11 mouse cellular contexts compared by ENCODE assay signal in genomic region chr12:107961843-107962242, GRCm38 (mm10). TPM values are rescaled to one million over a fixed set of nuclear protein-coding genes. Genes with fewer than 3 reads are reported as not detected.
A peak's percentile ranks its signal among the peaks of the same experiment; 100 is the strongest.
DNase-seq lines count a peak whose midpoint lies in the region; ATAC-seq lines count a peak whose summit lies in the region.
"Had no signal": no experiment of that assay in that cellular context is flagged by ENCODE, and none has a peak within 500 bp of the region (broad histone marks: within the 10 kb centered on the region; RNA-seq: fewer than 3 reads in every experiment).

No protein-coding gene starts in this region.

- ATAC-seq in hindbrain, embryonic 15.5 days (ENCODE audit: low FRiP score, low read depth) = no peak
- ATAC-seq in CD4-positive, CD25-positive, alpha-beta regulatory T cell, adult 4 months = peak; percentile 24
- ATAC-seq in embryonic facial prominence, embryonic 15.5 days (ENCODE audit: insufficient number of reproducible peaks, low FRiP score, low TSS enrichment, low read depth) = no peak
- no peak for ATAC-seq in limb, embryonic 15.5 days (ENCODE audit: insufficient number of reproducible peaks, low FRiP score, low TSS enrichment, low read depth)

- no peak overlapping the region for H3K4me2 ChIP-seq in hindbrain, embryonic 15.5 days
- peak overlapping the region; percentile 35 for H3K4me2 ChIP-seq in embryonic facial prominence, embryonic 15.5 days (replicated peaks)
- H3K4me2 ChIP-seq in limb, embryonic 15.5 days = peak overlapping the region; percentile 35; the same call in 1 of the 2 replicates
- H3K4me2 ChIP-seq: lung, embryonic 15.5 days had no signal

- H3K27ac ChIP-seq in hindbrain, embryonic 15.5 days (replicated peaks) = 0 out of 2 replicates have a peak overlapping the region, but pooled peaks have one; percentile 10
- no peak overlapping the region for H3K27ac ChIP-seq in hindbrain, embryonic 10.5 days
- H3K27ac ChIP-seq in embryonic facial prominence, embryonic 15.5 days (replicated peaks) = peak overlapping the region; percentile 73
- peak overlapping the region; percentile 75 for H3K27ac ChIP-seq in limb, embryonic 15.5 days
- H3K27ac ChIP-seq: lung, embryonic 15.5 days had no signal

- 46% methylated on average over 15 of the region's 15 CpGs for WGBS in hindbrain, embryonic 15.5 days
- 90% methylated on average over 15 of the region's 15 CpGs for WGBS in hindbrain, embryonic 10.5 days
- WGBS in embryonic facial prominence, embryonic 15.5 days = 28% methylated on average over 15 of the region's 15 CpGs
- 31% methylated on average over 15 of the region's 15 CpGs for WGBS in limb, embryonic 15.5 days

- H3K36me3 ChIP-seq in hindbrain, embryonic 15.5 days = no peaks in the 10 kb centered on the region
- no peaks in the 10 kb centered on the region for H3K36me3 ChIP-seq in hindbrain, embryonic 10.5 days
- no peaks in the 10 kb centered on the region for H3K36me3 ChIP-seq in embryonic facial prominence, embryonic 15.5 days
- no peaks in the 10 kb centered on the region for H3K36me3 ChIP-seq in limb, embryonic 15.5 days
- H3K36me3 ChIP-seq: lung, embryonic 15.5 days had no signal

- H3K9me3 ChIP-seq in hindbrain, embryonic 15.5 days = no peaks in the 10 kb centered on the region
- H3K9me3 ChIP-seq in hindbrain, embryonic 10.5 days = no peaks in the 10 kb centered on the region
- H3K9me3 ChIP-seq in embryonic facial prominence, embryonic 15.5 days (replicated peaks) = no peaks in the 10 kb centered on the region
- no peaks in the 10 kb centered on the region for H3K9me3 ChIP-seq in limb, embryonic 15.5 days
- H3K9me3 ChIP-seq: lung, embryonic 15.5 days had no signal

- DNase-seq in hindbrain, embryonic 10.5 days (ENCODE audit: low spot score) = no peak
- no peak for DNase-seq in urinary bladder, postnatal 4 days (ENCODE audit: low spot score in 2 of 2)
- no peak for DNase-seq in thymus, adult 18-20 months
- DNase-seq in Muller cell, postnatal 12 days (ENCODE audit: inconsistent ontology term) = no peak
- DNase-seq: gastrocnemius, postnatal 10 days; right cerebral cortex, postnatal 14 days had no signal

- peaks cover 61% of the 10 kb centered on the region for H3K4me1 ChIP-seq in hindbrain, embryonic 15.5 days (replicated peaks)
- H3K4me1 ChIP-seq in hindbrain, embryonic 10.5 days (replicated peaks) = peaks cover 55% of the 10 kb centered on the region
- H3K4me1 ChIP-seq in embryonic facial prominence, embryonic 15.5 days = peaks cover 85% of the 10 kb centered on the region
- H3K4me1 ChIP-seq in limb, embryonic 15.5 days = peaks cover 86% of the 10 kb centered on the region

- no peaks in the 10 kb centered on the region for H3K27me3 ChIP-seq in hindbrain, embryonic 15.5 days
- no peaks in the 10 kb centered on the region for H3K27me3 ChIP-seq in hindbrain, embryonic 10.5 days (ENCODE audit: insufficient read depth, poor library complexity, severe bottlenecking)
- H3K27me3 ChIP-seq in embryonic facial prominence, embryonic 15.5 days = no peaks in the 10 kb centered on the region
- H3K27me3 ChIP-seq in limb, embryonic 15.5 days = no peaks in the 10 kb centered on the region
- H3K27me3 ChIP-seq: lung, embryonic 15.5 days had no signal

- H3K4me3 ChIP-seq in hindbrain, embryonic 15.5 days = no peak overlapping the region
- H3K4me3 ChIP-seq in hindbrain, embryonic 10.5 days = no peak overlapping the region
- no peak overlapping the region for H3K4me3 ChIP-seq in embryonic facial prominence, embryonic 15.5 days (replicated peaks)
- H3K4me3 ChIP-seq in limb, embryonic 15.5 days = no peak overlapping the region
- H3K4me3 ChIP-seq: lung, embryonic 15.5 days had no signal

- H3K9ac ChIP-seq in hindbrain, embryonic 15.5 days = no peak overlapping the region
- H3K9ac ChIP-seq in embryonic facial prominence, embryonic 15.5 days = no peak overlapping the region
- H3K9ac ChIP-seq in limb, embryonic 15.5 days = no peak overlapping the region
- H3K9ac ChIP-seq: lung, embryonic 15.5 days had no signal

RNA-seq across cellular contexts. Expression of gene Bcl11b, which starts 41.6 kb away (rescaled TPM):
- 20.5 and 24.4 TPM in 2 replicates for polyA plus RNA-seq in hindbrain, embryonic 15.5 days (2015; fragmentation: Nextera tagmentation; extraction: Ambion mirVana)
- 3.0 and 3.3 TPM in 2 replicates for polyA plus RNA-seq in hindbrain, embryonic 10.5 days (2016; fragmentation: Nextera tagmentation; extraction: Ambion mirVana)
- polyA plus RNA-seq in CD4-positive, CD25-positive, alpha-beta regulatory T cell, adult 4 months (2017; shearing (Covaris generic)) = 10 to 100 TPM; 40.0 to 41.6 TPM
- 27.0 and 28.8 TPM in 2 replicates for polyA plus RNA-seq in embryonic facial prominence, embryonic 15.5 days (2015; fragmentation: Nextera tagmentation; extraction: Ambion mirVana)
- 14.3 and 19.9 TPM in 2 replicates for polyA plus RNA-seq in limb, embryonic 15.5 days (2015; fragmentation: Nextera tagmentation; extraction: Ambion mirVana)
